Mouse (Mus musculus): Measurements from ENCODE around the gene Cass4. TPM values are rescaled to one million over a fixed set of nuclear protein-coding genes. Genes with fewer than 3 reads are reported as not detected.
A peak's percentile ranks its signal among the peaks of the same experiment; 100 is the strongest.

Gene Cass4
- polyA plus RNA-seq, 1 experiment: 0.37 TPM

DNA sequence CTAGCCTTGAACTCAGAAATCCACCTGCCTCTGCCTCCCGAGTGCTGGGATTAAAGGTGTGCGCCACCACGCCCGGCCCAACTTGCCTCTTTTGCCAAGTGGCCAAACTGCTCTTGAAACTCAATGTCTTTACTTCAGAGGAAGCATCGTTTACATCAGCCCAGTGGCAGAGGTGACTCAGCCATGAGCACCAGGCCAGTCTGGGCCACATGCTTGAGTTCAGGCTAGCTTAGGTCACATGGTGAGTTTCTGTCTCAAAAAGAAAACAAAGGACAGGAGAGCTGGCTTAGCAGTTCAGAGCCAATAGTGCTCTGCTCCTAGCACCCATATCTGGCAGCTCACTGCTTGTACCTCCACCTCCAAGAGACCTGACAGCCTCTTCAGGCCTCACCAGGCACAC lies 73.6 kb downstream of the Cass4 start:
- H3K36me3 ChIP-seq (ENCODE audit: control insufficient read depth, insufficient read depth, low read length): peaks cover 60% of the 10 kb centered on the region
- H3K4me1 ChIP-seq (ENCODE audit: control insufficient read depth, insufficient read depth, insufficient read length, low read length): no peaks in the 10 kb centered on the region
- no peak for TF ChIP-seq POLR2A (IDR thresholded peaks at IDR 0.05; ENCODE audit: low read depth, low read length)
- no peak for TF ChIP-seq CTCF (IDR thresholded peaks at IDR 0.05; ENCODE audit: extremely low read depth, insufficient read length, insufficient replicate concordance, low read depth, low read length)
- WGBS: 90% methylated on average over 5 of the region's 5 CpGs
- H3K4me3 ChIP-seq (ENCODE audit: low read depth, low read length): no peak overlapping the region
- H3K27ac ChIP-seq (ENCODE audit: insufficient read depth, low read depth, low read length): no peak overlapping the region
- H3K27me3 ChIP-seq (ENCODE audit: control insufficient read depth, insufficient read depth, low read length): no peaks in the 10 kb centered on the region

DNA sequence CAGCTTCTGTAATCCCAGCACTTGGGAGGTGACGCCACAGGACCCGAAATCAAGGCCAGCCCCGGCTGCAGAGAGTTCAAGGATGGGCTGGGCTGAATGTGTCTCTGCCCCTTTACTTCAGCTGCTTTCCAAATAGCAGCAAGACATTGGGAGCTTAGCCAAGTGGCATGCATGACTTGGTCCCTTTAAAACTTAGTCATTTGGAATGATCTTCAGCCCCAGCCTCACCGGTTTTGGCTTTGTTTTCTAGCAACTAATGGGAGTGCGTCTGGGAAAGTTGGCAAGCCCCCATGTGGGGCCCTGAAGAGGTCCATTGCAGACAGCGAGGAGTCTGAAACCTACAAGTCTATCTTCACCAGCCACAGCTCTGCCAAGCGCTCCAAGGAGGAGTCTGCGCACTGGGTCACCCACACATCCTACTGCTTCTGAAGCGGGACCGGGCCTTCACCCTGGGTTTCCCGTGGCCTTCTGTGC lies 74.8 kb downstream of the Cass4 start:
- no peak overlapping the region for H3K27ac ChIP-seq (ENCODE audit: insufficient read depth, low read depth, low read length)
- H3K4me1 ChIP-seq (ENCODE audit: control insufficient read depth, insufficient read depth, insufficient read length, low read length): no peaks in the 10 kb centered on the region
- WGBS: 80% methylated on average over 11 of the region's 11 CpGs
- no peaks in the 10 kb centered on the region for H3K27me3 ChIP-seq (ENCODE audit: control insufficient read depth, insufficient read depth, low read length)
- no peak overlapping the region for H3K4me3 ChIP-seq (ENCODE audit: low read depth, low read length)
- H3K36me3 ChIP-seq (ENCODE audit: control insufficient read depth, insufficient read depth, low read length): peaks cover 56% of the 10 kb centered on the region
- TF ChIP-seq CTCF (IDR thresholded peaks at IDR 0.05; ENCODE audit: extremely low read depth, insufficient read length, insufficient replicate concordance, low read depth, low read length): no peak
- no peak for TF ChIP-seq POLR2A (IDR thresholded peaks at IDR 0.05; ENCODE audit: low read depth, low read length)

DNA sequence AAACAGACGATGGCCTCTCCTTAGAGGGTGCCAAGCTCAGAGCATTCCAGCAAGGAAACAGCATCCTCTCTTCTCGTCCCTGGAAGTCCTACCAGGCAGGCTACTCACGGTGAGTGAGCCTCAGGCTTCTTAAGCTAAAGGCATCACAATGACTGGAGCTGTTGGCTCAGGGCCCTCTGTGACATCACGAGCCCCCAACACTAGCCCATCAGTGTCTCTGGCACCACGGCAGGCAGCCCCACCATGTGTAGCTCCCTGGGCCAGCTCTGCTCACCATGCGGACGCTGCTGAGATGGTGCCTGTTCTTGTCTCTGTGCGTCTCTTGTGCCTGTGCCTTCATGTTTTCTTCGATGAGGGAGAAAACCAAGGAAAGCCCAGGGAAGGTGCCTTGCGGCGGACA lies 78.7 kb downstream of the Cass4 start, which contains the start of gene Fam209:
Fam209 (plus strand) TSS at position 203 of the 400 bp plus-strand sequence.
- WGBS: 85% methylated on average over 11 of the region's 11 CpGs
- Histone ChIP-seq H3K36me3 (ENCODE audit: control insufficient read depth, insufficient read depth, low read length) (peaks cover 25% of the 10 kb centered on the region), H3K27me3 (ENCODE audit: control insufficient read depth, insufficient read depth, low read length) (no peaks in the 10 kb centered on the region), H3K4me3 (ENCODE audit: low read depth, low read length) (no peak within 1 kb of the TSS), H3K27ac (ENCODE audit: insufficient read depth, low read depth, low read length) (no peak within 1 kb of the TSS), H3K4me1 (ENCODE audit: control insufficient read depth, insufficient read depth, insufficient read length, low read length) (no peaks in the 10 kb centered on the region)
- no peak for TF ChIP-seq CTCF (IDR thresholded peaks at IDR 0.05; ENCODE audit: extremely low read depth, insufficient read length, insufficient replicate concordance, low read depth, low read length)
- no peak for TF ChIP-seq POLR2A (IDR thresholded peaks at IDR 0.05; ENCODE audit: low read depth, low read length)

DNA sequence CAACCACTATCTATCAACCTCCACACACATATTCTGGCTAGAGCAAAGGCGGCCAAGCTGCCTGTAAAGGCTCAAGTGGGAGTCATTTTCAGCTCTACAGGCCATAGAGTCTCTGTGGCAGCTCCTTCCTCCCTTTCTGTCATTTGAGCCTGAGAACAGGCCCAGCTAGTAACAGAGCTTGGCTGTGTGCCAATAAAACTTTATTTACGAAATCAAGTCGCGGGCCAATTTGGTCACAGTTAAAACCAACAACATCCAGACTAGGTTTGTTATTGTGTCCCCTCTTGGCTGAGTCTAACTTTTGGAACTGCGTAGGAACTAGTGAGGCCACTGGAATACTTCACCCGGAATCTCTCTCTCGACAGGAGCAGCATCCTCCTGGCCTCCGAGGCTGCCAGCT lies 80.0 kb downstream of the Cass4 start:
- H3K27me3 ChIP-seq (ENCODE audit: control insufficient read depth, insufficient read depth, low read length): no peaks in the 10 kb centered on the region
- no peak overlapping the region for H3K27ac ChIP-seq (ENCODE audit: insufficient read depth, low read depth, low read length)
- no peaks in the 10 kb centered on the region for H3K4me1 ChIP-seq (ENCODE audit: control insufficient read depth, insufficient read depth, insufficient read length, low read length)
- H3K4me3 ChIP-seq (ENCODE audit: low read depth, low read length): no peak overlapping the region
- H3K36me3 ChIP-seq (ENCODE audit: control insufficient read depth, insufficient read depth, low read length): peaks cover 13% of the 10 kb centered on the region
- WGBS: 46% methylated on average over 8 of the region's 8 CpGs
- TF ChIP-seq POLR2A (IDR thresholded peaks at IDR 0.05; ENCODE audit: low read depth, low read length) (no peak), CTCF (IDR thresholded peaks at IDR 0.05; ENCODE audit: extremely low read depth, insufficient read length, insufficient replicate concordance, low read depth, low read length) (no peak)

DNA sequence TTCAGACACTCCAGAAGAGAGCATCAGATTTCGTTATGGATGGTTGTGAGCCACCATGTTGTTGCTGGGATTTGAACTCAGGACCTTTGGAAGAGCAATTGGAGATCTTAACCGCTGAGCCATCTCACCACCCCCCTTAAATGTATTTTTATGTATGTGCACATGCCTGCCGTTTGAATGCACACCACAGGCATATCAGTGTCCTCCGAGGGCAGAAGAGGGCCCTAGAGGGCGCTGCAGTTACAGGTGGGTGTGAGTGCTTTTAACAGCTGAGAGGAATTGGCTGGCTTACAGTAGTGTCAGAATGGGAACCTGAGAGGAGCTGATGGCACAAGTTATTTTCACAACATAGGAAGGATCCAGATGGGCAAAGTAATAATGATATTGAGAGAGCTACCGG lies 81.4 kb downstream of the Cass4 start:
- 35% methylated on average over 6 of the region's 6 CpGs for WGBS
- H3K4me3 ChIP-seq (ENCODE audit: low read depth, low read length): no peak overlapping the region

DNA sequence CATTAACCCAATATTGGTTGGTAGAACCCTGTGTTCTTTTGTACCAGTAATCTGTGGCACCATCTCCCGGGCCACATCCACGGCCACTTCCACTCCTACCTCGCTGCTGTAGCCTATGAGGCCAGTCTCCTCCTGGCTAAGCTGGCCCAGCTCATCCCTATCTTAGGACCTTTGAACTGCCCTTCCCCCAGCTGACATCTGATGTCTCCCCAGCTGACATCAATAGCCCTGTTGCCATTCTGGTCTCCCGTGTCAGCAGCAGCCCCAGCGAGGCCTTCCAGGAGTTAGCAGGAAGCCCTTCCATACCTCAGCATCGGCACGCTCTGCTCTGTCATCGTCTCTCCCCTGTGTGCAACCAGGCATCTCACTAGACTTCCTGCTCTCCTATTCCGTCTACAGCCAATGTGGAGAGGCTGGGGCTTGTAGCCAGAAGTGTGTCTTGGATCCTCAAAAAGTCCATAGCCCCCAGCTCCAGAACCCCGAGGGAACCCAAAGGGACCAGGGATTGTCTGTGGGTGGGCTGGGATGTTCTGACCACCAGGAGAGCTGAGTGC lies 83.2 kb downstream of the Cass4 start:
- Histone ChIP-seq H3K36me3 (ENCODE audit: control insufficient read depth, insufficient read depth, low read length) (no peaks in the 10 kb centered on the region), H3K4me3 (ENCODE audit: low read depth, low read length) (no peak overlapping the region), H3K4me1 (ENCODE audit: control insufficient read depth, insufficient read depth, insufficient read length, low read length) (no peaks in the 10 kb centered on the region), H3K27ac (ENCODE audit: insufficient read depth, low read depth, low read length) (no peak overlapping the region), H3K27me3 (ENCODE audit: control insufficient read depth, insufficient read depth, low read length) (no peaks in the 10 kb centered on the region)
- no peak for TF ChIP-seq CTCF (IDR thresholded peaks at IDR 0.05; ENCODE audit: extremely low read depth, insufficient read length, insufficient replicate concordance, low read depth, low read length)
- TF ChIP-seq POLR2A (IDR thresholded peaks at IDR 0.05; ENCODE audit: low read depth, low read length): no peak
- WGBS: 22% methylated on average over 10 of the region's 10 CpGs

More for the DNA sequence above, 81.4 kb downstream of the Cass4 start:
- Histone ChIP-seq H3K27me3 (ENCODE audit: control insufficient read depth, insufficient read depth, low read length) (no peaks in the 10 kb centered on the region), H3K36me3 (ENCODE audit: control insufficient read depth, insufficient read depth, low read length) (peaks cover under 1% of the 10 kb centered on the region), H3K4me1 (ENCODE audit: control insufficient read depth, insufficient read depth, insufficient read length, low read length) (no peaks in the 10 kb centered on the region), H3K27ac (ENCODE audit: insufficient read depth, low read depth, low read length) (no peak overlapping the region)
- TF ChIP-seq POLR2A (IDR thresholded peaks at IDR 0.05; ENCODE audit: low read depth, low read length): no peak
- peak; percentile 41; the same call in 1 of the 2 replicates for TF ChIP-seq CTCF (IDR thresholded peaks at IDR 0.05; ENCODE audit: extremely low read depth, insufficient read length, insufficient replicate concordance, low read depth, low read length)

DNA sequence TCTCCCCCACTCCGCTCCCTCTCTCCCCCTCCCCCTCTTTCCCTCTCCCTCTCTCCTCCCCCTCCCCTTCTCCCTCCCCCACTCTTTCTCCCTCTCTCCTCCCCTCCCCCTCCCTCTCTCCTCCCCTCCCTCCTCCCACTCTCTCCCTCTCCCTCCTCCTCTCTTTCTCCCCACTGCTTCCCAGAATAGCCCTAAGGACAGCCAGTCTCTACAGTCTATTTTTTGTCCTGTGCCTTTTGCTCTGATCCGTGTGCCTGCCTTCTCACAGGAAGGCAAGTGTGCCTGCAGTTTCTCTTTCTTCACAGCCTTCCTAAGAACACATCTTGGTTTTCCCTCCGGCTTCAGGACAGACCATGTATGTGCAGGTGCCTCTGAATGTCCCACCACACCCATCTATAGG lies 83.8 kb downstream of the Cass4 start:
- no peaks in the 10 kb centered on the region for H3K4me1 ChIP-seq (ENCODE audit: control insufficient read depth, insufficient read depth, insufficient read length, low read length)
- TF ChIP-seq CTCF (IDR thresholded peaks at IDR 0.05; ENCODE audit: extremely low read depth, insufficient read length, insufficient replicate concordance, low read depth, low read length) (no peak), POLR2A (IDR thresholded peaks at IDR 0.05; ENCODE audit: low read depth, low read length) (no peak)
- H3K4me3 ChIP-seq (ENCODE audit: low read depth, low read length): no peak overlapping the region
- WGBS: 32% methylated on average over 2 of the region's 3 CpGs
- no peak overlapping the region for H3K27ac ChIP-seq (ENCODE audit: insufficient read depth, low read depth, low read length)
- H3K27me3 ChIP-seq (ENCODE audit: control insufficient read depth, insufficient read depth, low read length): no peaks in the 10 kb centered on the region
- H3K36me3 ChIP-seq (ENCODE audit: control insufficient read depth, insufficient read depth, low read length): no peaks in the 10 kb centered on the region

Data from small intestine, adult 2 months (tissue).